Mouse (Mus musculus) splenic B cell, adult 2 months (primary cell): ENCODE measurements at regions not wholly inside any gene's neighbourhood (a gene's known extent, or its start where the extent isn't known, plus 50 kb on each side); places are given as distances from the start of the nearest gene placed in this dataset.
"Not testable (repeated sequence)": the region's sequence is repeated elsewhere in the genome, so short reads cannot be mapped to it uniquely, and the experiment has no call there.

Source experiments
- DNase-seq: peaks from one replicate; pipeline ENCODE4 v3.0.0-alpha.2; 2011; ENCODE audit warnings: low read depth, low spot score
- H3K27me3 ChIP-seq: 2 replicates; pipeline ENCODE4 v1.6.1; 2012; ENCODE audit warnings: mild to moderate bottlenecking, low read length, moderate library complexity, mixed read lengths; ENCODE audit not compliant: control insufficient read depth, poor library complexity, insufficient read depth, severe bottlenecking
- H3K36me3 ChIP-seq: 2 replicates; pipeline ENCODE4 v1.6.1; 2012; ENCODE audit warnings: mild to moderate bottlenecking, low read length, moderate library complexity, mixed read lengths; ENCODE audit not compliant: control insufficient read depth, poor library complexity, insufficient read depth, severe bottlenecking

GRCm38 (mm10) chrX:12317488-12317887, 157.3 kb upstream of the Bcor start:
- not testable (repeated sequence) for H3K27me3 ChIP-seq, DNase-seq, H3K36me3 ChIP-seq

- no peaks in the 10 kb centered on the region for H3K36me3 ChIP-seq
- no peaks in the 10 kb centered on the region for H3K27me3 ChIP-seq
- DNase-seq: no peak
These were observed 158.9 kb upstream of the Bcor start for GRCm38 (mm10) chrX:12318848-12319651.

- no peak for DNase-seq
- H3K27me3 ChIP-seq: no peaks in the 10 kb centered on the region
- no peaks in the 10 kb centered on the region for H3K36me3 ChIP-seq
These were observed 162.3 kb upstream of the Bcor start for GRCm38 (mm10) chrX:12322453-12322852.

- no peaks in the 10 kb centered on the region for H3K36me3 ChIP-seq
- no peak for DNase-seq
- H3K27me3 ChIP-seq: no peaks in the 10 kb centered on the region
These were observed 163.1 kb upstream of the Bcor start for GRCm38 (mm10) chrX:12323268-12323667.

GRCm38 (mm10) chrX:12323812-12324211, 163.7 kb upstream of the Bcor start:
- H3K36me3 ChIP-seq: no peaks in the 10 kb centered on the region
- DNase-seq: no peak
- no peaks in the 10 kb centered on the region for H3K27me3 ChIP-seq

- H3K27me3 ChIP-seq: no peaks in the 10 kb centered on the region
- DNase-seq: no peak
- H3K36me3 ChIP-seq: no peaks in the 10 kb centered on the region
These were observed 167.3 kb upstream of the Bcor start for GRCm38 (mm10) chrX:12327464-12327863.

- H3K27me3 ChIP-seq: no peaks in the 10 kb centered on the region
- no peaks in the 10 kb centered on the region for H3K36me3 ChIP-seq
- DNase-seq: no peak
These were observed 180.4 kb upstream of the Bcor start for GRCm38 (mm10) chrX:12340561-12340960.

GRCm38 (mm10) chrX:12341356-12341965, 181.3 kb upstream of the Bcor start:
- no peaks in the 10 kb centered on the region for H3K36me3 ChIP-seq
- no peaks in the 10 kb centered on the region for H3K27me3 ChIP-seq
- DNase-seq: no peak

GRCm38 (mm10) chrX:12344805-12345555, 184.8 kb upstream of the Bcor start:
- no peak for DNase-seq
- Histone ChIP-seq H3K36me3 (no peaks in the 10 kb centered on the region), H3K27me3 (no peaks in the 10 kb centered on the region)

- Histone ChIP-seq H3K36me3 (no peaks in the 10 kb centered on the region), H3K27me3 (no peaks in the 10 kb centered on the region)
- DNase-seq: no peak
These were observed 186.7 kb upstream of the Bcor start for GRCm38 (mm10) chrX:12346856-12347255.

- no peaks in the 10 kb centered on the region for H3K36me3 ChIP-seq
- H3K27me3 ChIP-seq: no peaks in the 10 kb centered on the region
- peak; percentile 34 for DNase-seq
These were observed 188.0 kb upstream of the Bcor start for GRCm38 (mm10) chrX:12348117-12348516.

- Histone ChIP-seq H3K27me3 (no peaks in the 10 kb centered on the region), H3K36me3 (no peaks in the 10 kb centered on the region)
- DNase-seq: no peak
These were observed 194.7 kb upstream of the Bcor start for GRCm38 (mm10) chrX:12354875-12355274.

- no peaks in the 10 kb centered on the region for H3K27me3 ChIP-seq
- H3K36me3 ChIP-seq: no peaks in the 10 kb centered on the region
- no peak for DNase-seq
These were observed 197.9 kb upstream of the Bcor start for GRCm38 (mm10) chrX:12358026-12358425.

GRCm38 (mm10) chrX:12365582-12366323, 205.6 kb upstream of the Bcor start:
- no peaks in the 10 kb centered on the region for H3K36me3 ChIP-seq
- no peak for DNase-seq
- H3K27me3 ChIP-seq: no peaks in the 10 kb centered on the region
